Mouse (Mus musculus) splenic B cell, adult 2 months (primary cell): ENCODE measurements around the gene Prkca.
"Not testable (repeated sequence)": the region's sequence is repeated elsewhere in the genome, so short reads cannot be mapped to it uniquely, and the experiment has no call there.

ENCODE experiments used
- DNase-seq: peaks from one replicate; pipeline ENCODE4 v3.0.0-alpha.2; 2011; ENCODE audit warnings: low read depth, low spot score
- H3K27me3 ChIP-seq: 2 replicates; pipeline ENCODE4 v1.6.1; 2012; ENCODE audit warnings: mild to moderate bottlenecking, low read length, moderate library complexity, mixed read lengths; ENCODE audit not compliant: control insufficient read depth, poor library complexity, insufficient read depth, severe bottlenecking
- H3K36me3 ChIP-seq: 2 replicates; pipeline ENCODE4 v1.6.1; 2012; ENCODE audit warnings: mild to moderate bottlenecking, low read length, moderate library complexity, mixed read lengths; ENCODE audit not compliant: control insufficient read depth, poor library complexity, insufficient read depth, severe bottlenecking

Gene Prkca

GRCm38 (mm10) chr11:108087105-108087700 lies 256.5 kb downstream of the Prkca start:
- DNase-seq, H3K36me3 ChIP-seq, H3K27me3 ChIP-seq: not testable (repeated sequence)

- H3K27me3 ChIP-seq, result no peaks in the 10 kb centered on the region
- no peaks in the 10 kb centered on the region for H3K36me3 ChIP-seq
- DNase-seq, result no peak
Measured at GRCm38 (mm10) chr11:108082673-108083072, 261.1 kb downstream of the Prkca start.

- Histone ChIP-seq H3K36me3 (no peaks in the 10 kb centered on the region), H3K27me3 (no peaks in the 10 kb centered on the region)
- no peak for DNase-seq
Measured at GRCm38 (mm10) chr11:108079946-108080650, 263.6 kb downstream of the Prkca start.

GRCm38 (mm10) chr11:108079454-108079853 lies 264.3 kb downstream of the Prkca start:
- H3K27me3 ChIP-seq, result no peaks in the 10 kb centered on the region
- no peaks in the 10 kb centered on the region for H3K36me3 ChIP-seq
- no peak for DNase-seq

- no peaks in the 10 kb centered on the region for H3K36me3 ChIP-seq
- H3K27me3 ChIP-seq, result no peaks in the 10 kb centered on the region
Measured at GRCm38 (mm10) chr11:108077514-108077913, 266.2 kb downstream of the Prkca start.

GRCm38 (mm10) chr11:108072606-108073243 lies 271.0 kb downstream of the Prkca start:
- no peak for DNase-seq
- no peaks in the 10 kb centered on the region for H3K27me3 ChIP-seq

More at GRCm38 (mm10) chr11:108077514-108077913, 266.2 kb downstream of the Prkca start:
- no peak for DNase-seq

DNA sequence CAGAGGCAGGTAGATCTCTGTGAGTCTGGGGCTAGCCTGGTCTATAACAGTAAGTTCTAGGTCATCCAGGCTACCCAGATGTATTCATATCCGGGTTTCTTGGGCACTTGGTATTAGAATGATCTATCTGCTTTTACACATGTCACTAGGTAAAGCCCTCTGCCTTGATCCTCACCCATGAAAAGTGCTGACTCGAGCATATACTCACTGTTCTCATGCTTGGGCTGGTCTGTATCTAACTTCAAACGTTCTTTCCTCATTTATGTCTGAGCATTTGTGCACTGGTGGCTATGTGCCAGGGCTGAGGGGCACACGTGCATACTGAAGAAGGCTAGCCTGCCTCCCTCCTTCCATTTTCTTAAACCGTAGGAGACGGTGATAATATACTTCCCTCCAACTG lies 272.5 kb downstream of the Prkca start:
- Histone ChIP-seq H3K27me3 (no peaks in the 10 kb centered on the region), H3K36me3 (no peaks in the 10 kb centered on the region)
- no peak for DNase-seq

More at GRCm38 (mm10) chr11:108072606-108073243, 271.0 kb downstream of the Prkca start:
- H3K36me3 ChIP-seq, result no peaks in the 10 kb centered on the region

GRCm38 (mm10) chr11:108070038-108070437 lies 273.7 kb downstream of the Prkca start:
- DNase-seq, result no peak
- Histone ChIP-seq H3K36me3 (no peaks in the 10 kb centered on the region), H3K27me3 (no peaks in the 10 kb centered on the region)

- no peaks in the 10 kb centered on the region for H3K36me3 ChIP-seq
- no peak for DNase-seq
- H3K27me3 ChIP-seq, result no peaks in the 10 kb centered on the region
Measured at GRCm38 (mm10) chr11:108068430-108068829, 275.3 kb downstream of the Prkca start.

DNA sequence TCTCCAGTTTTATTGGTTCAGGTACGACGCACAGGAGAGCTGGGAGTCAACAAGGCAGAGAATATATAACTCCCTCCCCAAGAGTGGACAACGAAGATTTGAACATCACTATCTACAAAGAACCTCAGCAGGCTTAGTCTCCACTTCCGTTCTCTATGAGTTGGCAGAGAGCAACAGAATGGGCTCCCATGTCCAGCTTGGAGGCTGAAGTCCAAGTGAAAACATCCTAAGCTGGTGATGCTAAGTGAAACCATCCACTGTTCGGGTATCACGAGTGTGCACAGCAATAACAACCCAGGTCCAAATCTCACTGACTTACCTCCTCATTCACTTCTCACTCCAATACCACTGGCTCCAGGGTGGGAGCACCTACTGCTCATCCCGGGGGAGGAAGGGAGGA lies 276.6 kb downstream of the Prkca start:
- no peak for DNase-seq
- Histone ChIP-seq H3K27me3 (no peaks in the 10 kb centered on the region), H3K36me3 (no peaks in the 10 kb centered on the region)

GRCm38 (mm10) chr11:108064401-108064800 lies 279.3 kb downstream of the Prkca start:
- no peaks in the 10 kb centered on the region for H3K36me3 ChIP-seq
- H3K27me3 ChIP-seq, result no peaks in the 10 kb centered on the region
- DNase-seq, result no peak

DNA sequence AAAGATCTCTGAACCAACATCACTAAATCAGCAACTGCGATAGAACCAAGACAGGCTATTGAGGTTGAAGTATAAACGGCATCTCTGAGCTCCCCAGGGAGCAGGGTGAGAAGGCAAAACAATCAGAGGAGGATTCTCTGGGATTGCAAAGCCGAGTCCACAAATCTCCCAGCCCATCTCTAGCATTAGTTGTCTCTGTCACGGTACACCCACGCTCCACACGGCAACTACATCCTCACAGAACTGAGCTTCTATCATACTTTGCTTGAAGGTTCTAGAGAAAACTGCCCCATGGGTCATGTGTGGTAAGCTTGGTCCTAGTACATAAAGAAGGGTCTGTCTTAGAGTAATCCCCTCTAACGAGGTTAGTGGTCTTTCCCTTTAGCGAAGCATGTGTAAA lies 280.6 kb downstream of the Prkca start:
- no peaks in the 10 kb centered on the region for H3K27me3 ChIP-seq
- no peaks in the 10 kb centered on the region for H3K36me3 ChIP-seq
- no peak for DNase-seq

DNA sequence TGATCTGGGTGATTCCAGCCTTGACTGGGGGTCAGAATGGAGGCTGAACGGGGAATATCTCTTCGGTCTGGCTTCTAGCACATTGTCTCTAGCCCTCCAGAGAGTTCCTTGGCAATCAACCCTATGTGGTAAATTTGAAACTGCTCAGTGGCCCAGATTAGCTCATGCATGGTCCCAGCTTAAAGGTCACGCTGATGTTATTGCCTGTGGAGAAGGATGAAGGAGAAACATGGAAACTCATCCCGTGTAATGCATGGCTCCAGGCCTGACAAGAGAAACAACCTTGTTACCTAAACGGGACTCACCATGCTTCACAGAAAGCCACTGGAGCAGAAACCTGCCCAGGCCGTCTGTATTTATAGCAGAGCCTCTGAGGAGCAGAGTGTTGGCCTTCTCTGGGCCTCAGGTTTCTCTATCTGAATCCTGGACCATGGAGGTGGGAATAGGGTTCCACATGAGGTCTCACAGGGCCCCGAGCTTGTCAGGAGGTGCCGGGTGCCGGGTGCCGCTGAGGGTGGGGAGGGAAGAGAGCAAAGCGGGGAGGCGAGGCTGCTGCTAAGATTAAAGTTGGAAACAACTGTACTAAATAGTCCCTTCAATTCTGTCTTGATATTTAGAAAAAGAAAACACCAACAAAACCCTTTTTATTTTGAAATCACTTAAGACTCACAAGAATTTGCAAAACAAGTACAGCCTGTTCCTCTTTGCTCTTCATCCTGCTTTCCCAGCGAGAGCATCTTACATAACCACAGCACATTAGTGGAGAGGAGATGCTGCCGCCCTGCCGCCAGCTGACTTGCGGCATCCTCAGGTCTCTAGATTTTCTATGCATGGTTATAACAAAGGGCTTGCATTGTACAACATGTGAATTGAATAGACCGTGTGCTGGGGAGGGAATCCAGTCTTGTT lies 281.9 kb downstream of the Prkca start:
- DNase-seq, result no peak
- Histone ChIP-seq H3K36me3 (no peaks in the 10 kb centered on the region), H3K27me3 (no peaks in the 10 kb centered on the region)

- no peak for DNase-seq
- Histone ChIP-seq H3K27me3 (no peaks in the 10 kb centered on the region), H3K36me3 (no peaks in the 10 kb centered on the region)
Measured at GRCm38 (mm10) chr11:108057138-108057537, 286.6 kb downstream of the Prkca start.
